Mouse (Mus musculus) kidney, embryonic 15.5 days (tissue): ENCODE measurements around the gene Sele. TPM values are rescaled to one million over a fixed set of nuclear protein-coding genes. Genes with fewer than 3 reads are reported as not detected.
"Not testable (repeated sequence)": the region's sequence is repeated elsewhere in the genome, so short reads cannot be mapped to it uniquely, and the experiment has no call there.

ENCODE experiments used
- ATAC-seq: fragments of 200-750 bp; cut with Nextera tagmentation; replicated peaks from 2 replicates; pipeline ENCODE4 v1.8.0; 2017; ENCODE audit warnings: moderate TSS enrichment; ENCODE audit not compliant: low FRiP score
- H3K27ac ChIP-seq: fragments of 300-500 bp; sonication (generic); 2 replicates; pipeline ENCODE4 v1.5.1; 2015; ENCODE audit warnings: mild to moderate bottlenecking, inconsistent platforms
- H3K27me3 ChIP-seq: fragments of 300-500 bp; sonication (generic); 2 replicates; pipeline ENCODE4 v1.6.1; 2015; ENCODE audit warnings: inconsistent platforms
- H3K36me3 ChIP-seq: fragments of 300-500 bp; sonication (generic); 2 replicates; pipeline ENCODE4 v1.6.1; 2015; ENCODE audit warnings: inconsistent platforms
- H3K4me1 ChIP-seq: fragments of 300-500 bp; sonication (generic); 2 replicates; pipeline ENCODE4 v1.6.1; 2015; ENCODE audit warnings: inconsistent platforms
- H3K4me2 ChIP-seq: fragments of 300-500 bp; sonication (generic); 2 replicates; pipeline ENCODE4 v1.6.1; 2015; ENCODE audit warnings: moderate library complexity, mild to moderate bottlenecking, inconsistent platforms
- H3K4me3 ChIP-seq: fragments of 300-500 bp; sonication (generic); replicated peaks from 2 replicates; pipeline ENCODE4 v1.5.1; 2015; ENCODE audit warnings: mild to moderate bottlenecking, inconsistent platforms
- H3K9ac ChIP-seq: fragments of 300-500 bp; sonication (generic); 2 replicates; pipeline ENCODE4 v1.6.1; 2015; ENCODE audit warnings: mild to moderate bottlenecking, inconsistent platforms
- H3K9me3 ChIP-seq: fragments of 300-500 bp; sonication (generic); replicated peaks from 2 replicates; pipeline ENCODE4 v1.6.1; 2016; ENCODE audit warnings: inconsistent platforms
- WGBS: fragments of 180-500 bp; shearing (Covaris S2); methylation state at CpG from one replicate; pipeline ENCODE4 v1.1.7; 2015; ENCODE audit warnings: mixed read lengths; 5-methylcytosine and 5-hydroxymethylcytosine counted together
- polyA plus RNA-seq: library from polyadenylated mRNA; unstranded; fragments of >200 nt; fragmentation: Nextera tagmentation; extraction: Ambion mirVana; gene quantifications from 2 replicates; pipeline ENCODE4 v1.2.1, GENCODE M21; 2015

Sele gene
- 0.10 and 0.17 TPM in 2 replicates for polyA plus RNA-seq

DNA sequence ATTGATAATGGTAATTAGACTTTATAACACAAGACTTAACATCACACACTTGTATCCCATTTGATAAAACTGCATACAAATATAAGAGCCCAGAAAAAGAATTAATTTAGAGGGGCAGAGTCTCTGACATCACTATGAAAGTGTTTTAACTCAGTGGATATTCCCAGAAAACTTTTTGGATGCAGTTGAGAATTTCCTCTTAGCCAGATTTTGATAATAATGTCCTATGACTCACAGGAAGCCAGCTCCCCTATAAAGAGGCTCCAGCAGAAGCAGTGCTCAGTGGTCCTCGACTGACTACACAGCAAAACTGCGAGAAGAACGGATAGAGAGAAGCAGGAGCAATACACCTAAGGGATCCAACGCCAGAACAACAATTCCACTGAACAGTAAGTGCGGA, at the start of gene Sele:
TSS of gene Sele (plus strand) at position 301 of the 400 bp plus-strand sequence.
- WGBS, result 67% methylated on average over 5 of the region's 5 CpGs
- Histone ChIP-seq H3K27ac (no peak within 1 kb of the TSS), H3K4me3 (no peak within 1 kb of the TSS), H3K9me3 (no peaks in the 10 kb centered on the region), H3K4me1 (no peaks in the 10 kb centered on the region), H3K4me2 (no peak within 1 kb of the TSS), H3K9ac (no peak within 1 kb of the TSS), H3K27me3 (no peaks in the 10 kb centered on the region), H3K36me3 (no peaks in the 10 kb centered on the region)
- no peak for ATAC-seq

DNA sequence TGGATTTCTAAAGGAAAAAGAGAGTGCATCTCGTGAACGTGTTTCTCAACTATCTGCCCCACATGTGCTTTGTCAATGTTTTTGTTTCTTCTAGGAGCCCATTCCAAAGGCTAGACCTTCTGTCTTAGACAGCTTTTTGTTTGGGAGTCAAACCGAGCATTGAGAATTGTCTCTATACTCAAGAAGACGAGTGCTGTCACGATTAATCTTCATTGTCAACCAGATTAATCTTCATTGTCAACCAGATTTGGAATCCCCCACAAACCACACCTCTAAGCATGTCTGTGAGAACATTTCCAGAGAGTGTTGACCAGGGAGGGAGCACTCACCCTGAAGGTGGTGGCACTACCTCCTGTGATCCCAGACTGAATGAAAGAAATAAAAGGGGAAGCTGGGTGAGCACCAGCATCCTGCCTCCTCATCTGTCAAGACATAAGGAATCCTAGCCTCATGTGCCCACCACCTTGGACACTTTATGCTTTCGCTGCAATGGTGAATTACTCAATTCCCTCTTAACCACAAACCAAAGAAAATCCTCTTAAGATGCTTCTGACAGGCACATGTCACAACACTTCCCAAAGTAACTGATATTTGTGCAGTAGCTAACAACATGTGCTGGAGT, 46.1 kb upstream of the Sele start:
- Histone ChIP-seq H3K27me3 (no peaks in the 10 kb centered on the region), H3K27ac (no peak overlapping the region), H3K4me1 (no peaks in the 10 kb centered on the region), H3K4me3 (no peak overlapping the region), H3K9ac (no peak overlapping the region), H3K36me3 (0 out of 2 replicates have a peak, but pooled peaks cover under 1% of the 10 kb centered on the region), H3K4me2 (no peak overlapping the region), H3K9me3 (no peaks in the 10 kb centered on the region)
- ATAC-seq, result no peak
- 75% methylated on average over 6 of the region's 6 CpGs for WGBS

DNA sequence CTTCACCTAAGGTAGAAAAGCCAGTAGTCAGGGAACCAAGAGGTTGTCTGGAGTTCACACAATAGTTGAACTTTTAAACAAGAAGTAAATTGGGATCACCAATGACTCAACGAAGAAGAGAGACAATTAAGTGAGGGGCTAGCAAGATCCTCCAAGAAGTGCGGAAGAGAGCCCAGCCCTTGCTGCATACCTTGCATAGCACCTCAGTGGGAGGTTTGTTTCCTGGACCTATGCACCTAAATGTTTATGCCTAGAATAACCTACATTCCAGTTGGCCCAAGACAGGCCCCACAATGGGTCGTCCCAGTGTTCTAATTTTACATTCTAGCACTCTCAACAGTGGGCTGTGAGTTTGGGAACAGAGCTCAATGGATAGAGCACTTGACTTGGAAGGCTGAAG, 43.7 kb upstream of the Sele start:
- Histone ChIP-seq H3K4me1 (no peaks in the 10 kb centered on the region), H3K36me3 (no peaks in the 10 kb centered on the region), H3K27ac (no peak overlapping the region), H3K9ac (no peak overlapping the region), H3K27me3 (no peaks in the 10 kb centered on the region), H3K9me3 (no peaks in the 10 kb centered on the region), H3K4me2 (no peak overlapping the region), H3K4me3 (no peak overlapping the region)
- no peak for ATAC-seq
- WGBS, result 81% methylated on average over 3 of the region's 3 CpGs

DNA sequence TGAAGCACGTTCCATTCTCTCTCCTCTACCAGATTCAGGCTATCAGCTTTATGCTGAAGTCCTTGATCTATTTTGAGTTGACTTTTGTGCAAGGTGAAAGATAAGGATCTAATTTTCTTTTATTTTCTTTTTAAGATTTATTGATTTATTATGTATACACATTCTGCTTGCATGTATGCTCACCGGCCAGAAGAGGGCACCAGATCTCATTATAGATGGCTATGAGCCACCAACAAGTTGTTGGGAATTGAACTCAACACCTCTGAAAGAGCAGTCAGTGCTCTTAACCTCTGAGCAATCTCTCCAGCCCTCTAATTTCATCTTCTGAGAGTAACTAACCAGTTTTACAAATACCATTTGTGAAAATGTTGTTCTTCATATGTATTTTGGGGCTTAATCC, 38.8 kb upstream of the Sele start:
- Histone ChIP-seq H3K27ac (no peak overlapping the region), H3K36me3 (no peaks in the 10 kb centered on the region), H3K27me3 (no peaks in the 10 kb centered on the region), H3K4me1 (no peaks in the 10 kb centered on the region), H3K9me3 (no peaks in the 10 kb centered on the region), H3K4me3 (no peak overlapping the region), H3K9ac (no peak overlapping the region), H3K4me2 (no peak overlapping the region)
- no peak for ATAC-seq
- 38% methylated on average over 2 of the region's 2 CpGs for WGBS

DNA sequence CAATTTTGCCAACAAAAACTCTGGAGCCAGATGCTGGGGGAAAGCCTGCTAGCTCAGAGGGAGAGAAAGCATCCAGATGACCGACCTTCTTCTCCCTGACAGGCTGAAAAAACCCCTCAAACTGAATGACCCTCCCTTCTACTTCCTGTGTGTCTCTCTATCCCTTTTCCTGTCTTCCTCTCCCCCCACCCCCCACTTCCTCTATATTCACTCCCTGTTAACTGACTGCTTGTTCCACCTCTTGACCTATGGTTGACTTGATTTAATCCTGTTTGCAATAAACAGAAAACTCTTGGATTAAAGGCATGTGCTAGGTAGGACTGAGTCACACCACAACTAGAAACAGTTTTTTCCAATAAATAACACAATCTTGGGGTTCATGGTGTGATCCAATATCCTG, 33.4 kb upstream of the Sele start:
- Histone ChIP-seq H3K9ac (no peak overlapping the region), H3K9me3 (no peaks in the 10 kb centered on the region)
- WGBS, result 58% methylated on average over 1 of the region's 1 CpGs

DNA sequence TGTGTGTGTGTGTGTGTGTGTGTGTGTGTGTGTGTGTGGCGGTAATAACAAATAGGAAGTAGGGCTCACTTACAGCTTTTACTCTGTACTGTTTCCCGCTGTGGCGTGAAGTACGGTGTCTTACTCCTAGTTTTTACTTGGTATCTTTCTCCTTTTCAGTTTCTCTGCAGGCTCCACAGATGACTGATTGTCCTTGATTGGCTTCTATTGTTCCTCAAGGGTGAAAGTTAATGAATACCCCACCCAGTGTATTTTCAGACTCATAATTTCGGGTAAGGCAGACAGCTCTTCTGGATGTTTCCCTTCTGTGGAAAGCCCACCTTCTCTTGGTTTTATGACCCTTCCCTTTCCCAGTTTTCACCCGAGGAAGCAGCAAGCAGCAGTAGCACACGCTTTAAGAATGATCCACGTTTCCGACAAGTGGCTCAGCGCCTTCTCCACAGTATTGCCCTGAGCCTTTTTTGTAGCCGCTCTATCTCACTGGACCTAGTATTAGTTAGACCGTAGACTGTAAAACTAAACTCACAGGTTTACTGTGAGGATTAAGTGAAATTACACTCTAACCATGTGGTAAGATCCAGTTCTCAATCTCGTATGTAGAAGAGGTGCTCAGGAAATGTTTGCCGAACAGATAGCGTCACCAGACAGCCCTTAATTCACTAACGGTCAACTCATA, 29.7 kb upstream of the Sele start:
- H3K9me3 ChIP-seq, result no peaks in the 10 kb centered on the region
- peak; percentile 71 for ATAC-seq
- H3K9ac ChIP-seq, result no peak overlapping the region
- H3K4me3 ChIP-seq, result no peak overlapping the region
- no peaks in the 10 kb centered on the region for H3K36me3 ChIP-seq
- WGBS, result 70% methylated on average over 16 of the region's 16 CpGs
- H3K4me1 ChIP-seq, result no peaks in the 10 kb centered on the region; the same call in 1 of the 2 replicates
- H3K27me3 ChIP-seq, result no peaks in the 10 kb centered on the region
- peak overlapping the region; percentile 66 for H3K27ac ChIP-seq
- H3K4me2 ChIP-seq, result peak overlapping the region; percentile 27

More for the DNA sequence above, 33.4 kb upstream of the Sele start:
- Histone ChIP-seq H3K36me3 (no peaks in the 10 kb centered on the region), H3K27ac (no peak overlapping the region), H3K4me3 (no peak overlapping the region), H3K4me2 (no peak overlapping the region), H3K27me3 (no peaks in the 10 kb centered on the region), H3K4me1 (no peaks in the 10 kb centered on the region; the same call in 1 of the 2 replicates)
- no peak for ATAC-seq

DNA sequence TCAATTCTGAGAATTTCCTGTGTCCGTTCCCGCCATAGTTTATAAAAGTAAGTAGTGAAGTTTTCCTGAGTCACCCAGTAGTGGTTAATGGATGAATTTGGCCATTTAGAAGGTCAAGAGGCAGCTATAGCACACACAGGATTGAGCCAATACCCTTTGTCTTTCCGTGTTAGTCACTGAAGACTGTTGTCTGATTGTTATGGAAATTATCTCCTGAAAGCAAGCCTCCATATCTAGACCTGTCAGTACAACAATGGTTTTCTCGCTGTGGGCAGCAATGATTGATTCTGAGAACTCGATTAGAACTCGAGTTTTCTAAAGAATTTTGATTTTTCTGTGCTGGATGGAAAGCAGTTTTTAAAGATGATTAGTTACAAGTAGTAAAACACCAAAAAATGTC, 28.2 kb upstream of the Sele start:
- Histone ChIP-seq H3K36me3 (no peaks in the 10 kb centered on the region), H3K9me3 (no peaks in the 10 kb centered on the region)
- WGBS, result 82% methylated on average over 6 of the region's 6 CpGs

DNA sequence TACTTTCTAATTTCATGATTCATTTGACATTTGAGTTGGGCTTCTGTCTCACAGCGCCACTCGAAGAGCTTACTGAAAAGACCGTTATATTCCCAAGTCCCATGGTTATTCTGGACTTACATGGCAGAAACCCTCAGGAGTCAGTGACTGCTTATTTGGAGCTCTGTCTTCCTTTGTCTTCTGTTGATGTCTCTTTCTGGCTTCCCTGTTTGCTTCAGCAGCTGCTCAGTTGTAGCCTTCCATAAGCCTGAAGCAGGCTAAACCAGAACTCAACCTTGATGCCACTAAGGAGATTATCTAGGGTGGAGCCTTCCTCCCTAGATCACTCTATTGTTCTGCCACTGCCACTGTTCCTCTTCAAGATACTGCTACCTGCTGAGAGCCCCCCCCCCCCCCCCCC, 27.3 kb upstream of the Sele start:
- not testable (repeated sequence) for H3K27ac ChIP-seq, H3K27me3 ChIP-seq, H3K9me3 ChIP-seq, ATAC-seq, H3K4me3 ChIP-seq, H3K4me1 ChIP-seq, H3K36me3 ChIP-seq, H3K9ac ChIP-seq, H3K4me2 ChIP-seq
- WGBS, result 95% methylated on average over 3 of the region's 3 CpGs

More for the DNA sequence above, 28.2 kb upstream of the Sele start:
- no peak for ATAC-seq
- Histone ChIP-seq H3K4me2 (no peak overlapping the region), H3K4me3 (no peak overlapping the region), H3K27me3 (no peaks in the 10 kb centered on the region), H3K27ac (no peak overlapping the region), H3K4me1 (no peaks in the 10 kb centered on the region; the same call in 1 of the 2 replicates), H3K9ac (no peak overlapping the region)

DNA sequence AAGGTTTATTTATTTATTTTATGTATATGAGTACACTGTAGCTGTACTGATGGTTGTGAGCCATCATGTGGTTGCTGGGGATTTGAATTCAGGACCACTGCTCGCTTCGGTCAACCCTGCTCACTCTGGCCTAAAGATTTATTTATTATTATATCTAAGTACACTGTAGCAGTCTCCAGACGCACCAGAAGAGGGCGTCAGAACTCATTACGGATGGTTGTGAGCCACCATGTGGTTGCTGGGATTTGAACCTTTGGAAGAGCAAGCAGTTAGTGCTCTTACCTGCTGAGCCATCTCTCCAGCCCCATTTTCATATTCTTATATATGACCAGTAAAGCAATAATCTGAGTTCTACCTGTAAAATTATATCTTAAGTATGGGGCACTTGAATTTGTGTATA, 25.9 kb upstream of the Sele start:
- H3K4me3 ChIP-seq, H3K4me1 ChIP-seq, H3K9me3 ChIP-seq, H3K36me3 ChIP-seq, ATAC-seq, H3K27me3 ChIP-seq, H3K9ac ChIP-seq, H3K27ac ChIP-seq, H3K4me2 ChIP-seq: not testable (repeated sequence)
- WGBS, result 83% methylated on average over 5 of the region's 5 CpGs

DNA sequence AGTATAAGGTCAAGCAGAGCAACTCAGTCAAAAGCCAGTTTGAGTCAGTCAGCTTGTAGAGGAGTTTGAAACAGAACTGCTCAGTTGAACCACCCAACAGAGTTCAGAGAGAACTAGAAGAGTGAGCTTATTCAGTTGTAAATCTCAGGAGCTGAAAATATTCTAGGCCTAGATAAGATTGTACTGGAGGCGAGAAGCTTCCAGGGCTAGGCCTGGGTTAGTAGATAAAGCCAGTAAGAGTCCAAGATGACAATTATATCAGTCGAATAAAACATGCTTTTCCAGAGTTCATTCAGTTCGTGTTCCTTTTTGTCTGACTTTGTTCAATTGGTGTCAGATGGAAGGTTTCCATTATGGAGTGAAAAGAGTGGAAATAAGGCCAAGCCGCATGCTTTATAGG, 22.3 kb upstream of the Sele start:
- H3K9me3 ChIP-seq, result no peaks in the 10 kb centered on the region
- 88% methylated on average over 4 of the region's 4 CpGs for WGBS
- no peak for ATAC-seq
- H3K4me3 ChIP-seq, result no peak overlapping the region
- no peak overlapping the region for H3K9ac ChIP-seq
- H3K4me2 ChIP-seq, result no peak overlapping the region
- no peaks in the 10 kb centered on the region for H3K36me3 ChIP-seq
- H3K27ac ChIP-seq, result no peak overlapping the region
- no peaks in the 10 kb centered on the region for H3K4me1 ChIP-seq
- H3K27me3 ChIP-seq, result no peaks in the 10 kb centered on the region

DNA sequence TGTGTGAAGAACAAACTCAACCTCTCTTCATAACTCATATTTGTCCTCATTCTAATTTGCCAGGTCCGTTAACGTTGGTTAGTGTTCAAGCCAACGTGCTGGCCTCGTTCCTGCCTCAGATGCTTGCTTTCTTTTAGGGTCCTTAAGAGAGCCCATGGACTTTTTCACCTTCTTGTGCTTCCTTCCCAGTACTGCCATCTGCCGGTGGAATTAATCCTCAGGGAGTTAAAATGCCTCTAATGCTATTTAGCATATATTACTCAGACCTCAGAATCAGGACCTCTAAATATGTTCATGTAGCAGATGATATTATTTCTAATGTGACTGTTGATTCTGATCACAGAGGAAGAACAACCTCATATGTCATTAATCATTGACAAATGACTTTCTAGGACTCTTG, 20.6 kb upstream of the Sele start:
- Histone ChIP-seq H3K36me3 (no peaks in the 10 kb centered on the region), H3K9me3 (no peaks in the 10 kb centered on the region), H3K9ac (no peak overlapping the region), H3K4me3 (no peak overlapping the region), H3K4me1 (no peaks in the 10 kb centered on the region), H3K27ac (no peak overlapping the region), H3K27me3 (no peaks in the 10 kb centered on the region), H3K4me2 (no peak overlapping the region)
- ATAC-seq, result no peak
- WGBS, result 66% methylated on average over 5 of the region's 5 CpGs

DNA sequence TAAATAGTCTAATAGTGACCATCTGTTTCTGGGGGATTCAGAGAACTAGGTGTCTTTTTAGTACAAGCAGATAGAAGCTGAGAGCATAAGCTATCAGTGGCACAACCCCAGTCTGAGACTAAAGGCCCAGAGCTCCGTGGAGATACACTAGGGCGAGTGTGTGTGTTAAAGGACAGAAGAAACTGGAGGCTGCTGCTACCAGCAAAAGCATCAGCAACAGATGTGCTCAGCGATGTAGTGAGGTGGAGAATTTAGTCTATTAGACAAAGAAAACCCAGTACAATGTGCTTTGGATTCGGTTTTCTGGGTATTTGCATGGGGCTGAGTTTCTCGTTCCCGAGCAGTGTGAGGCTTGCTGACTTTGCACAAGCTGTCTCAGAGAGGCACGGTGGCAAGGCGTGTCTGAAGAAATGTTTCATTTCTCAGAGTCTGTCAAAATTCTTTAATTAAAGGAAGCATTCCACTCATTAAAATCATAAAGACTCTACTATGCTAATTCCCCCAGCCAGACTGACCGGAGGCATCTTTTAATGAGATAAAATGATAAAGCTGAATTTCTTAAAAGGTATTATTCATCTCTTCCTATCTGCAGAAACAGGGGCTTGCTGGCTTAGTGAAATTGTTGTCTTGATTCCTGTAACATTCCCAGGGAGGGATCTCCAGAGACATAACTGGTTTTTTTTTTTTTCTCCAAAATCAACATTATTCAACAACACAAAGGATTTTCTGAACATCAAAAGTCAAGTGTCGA, 7.5 kb upstream of the Sele start:
- H3K9me3 ChIP-seq, result no peaks in the 10 kb centered on the region
- H3K4me2 ChIP-seq, result no peak overlapping the region
- no peaks in the 10 kb centered on the region for H3K36me3 ChIP-seq
- H3K4me3 ChIP-seq, result no peak overlapping the region
- no peak overlapping the region for H3K27ac ChIP-seq
- H3K9ac ChIP-seq, result no peak overlapping the region
- no peaks in the 10 kb centered on the region for H3K27me3 ChIP-seq
- no peaks in the 10 kb centered on the region for H3K4me1 ChIP-seq
- no peak for ATAC-seq
- 82% methylated on average over 10 of the region's 10 CpGs for WGBS
